Mouse (Mus musculus): ENCODE results near the gene Trim43b.
"Not testable (repeated sequence)": the region's sequence is repeated elsewhere in the genome, so short reads cannot be mapped to it uniquely, and the experiment has no call there.

DNA sequence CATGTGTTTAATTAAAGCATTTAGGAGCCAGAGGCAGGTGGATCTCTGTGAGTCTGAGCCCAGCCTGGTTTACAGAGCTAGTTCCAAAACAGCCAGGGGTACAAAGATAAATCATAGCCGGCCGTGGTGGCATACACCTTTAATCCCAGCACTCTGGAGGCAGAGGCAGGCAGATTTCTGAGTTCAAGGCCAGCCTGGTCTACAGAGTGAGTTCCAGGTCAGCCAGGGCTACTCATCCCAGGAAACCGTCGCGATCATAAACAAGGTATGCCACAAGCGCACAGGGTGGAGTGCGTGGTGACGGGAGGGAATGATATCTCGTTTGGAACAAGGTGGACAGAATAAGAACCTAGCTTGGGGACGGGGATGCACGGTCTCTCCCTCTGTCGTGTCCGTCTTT lies 5.9 kb downstream of the Trim43b start:
- TF ChIP-seq CTCF (IDR thresholded peaks at IDR 0.05); POLR2A (IDR thresholded peaks at IDR 0.05; ENCODE audit: insufficient read depth, low read depth, low read length): not testable (repeated sequence)
